Mouse (Mus musculus) G1E (cell line): Measurements from ENCODE around the gene Gja10. TPM values are rescaled to one million over a fixed set of nuclear protein-coding genes. Genes with fewer than 3 reads are reported as not detected.

ENCODE experiments used
- ATAC-seq: 2 replicates; pipeline ENCODE4 v1.8.0; 2016; ENCODE audit warnings: mild to moderate bottlenecking; ENCODE audit not compliant: insufficient number of reproducible peaks, poor library complexity, low FRiP score, severe bottlenecking; ENCODE audit errors: extremely low read depth
- DNase-seq: peaks from one replicate; pipeline ENCODE4 v3.0.0; 2012; ENCODE audit warnings: low spot score
- H3K27me3 ChIP-seq: 2 replicates; pipeline ENCODE4 v1.6.1; 2012; ENCODE audit warnings: mild to moderate bottlenecking, low read length, inconsistent platforms; ENCODE audit not compliant: insufficient read depth
- H3K36me3 ChIP-seq: replicated peaks from 2 replicates; pipeline ENCODE3; 2012; ENCODE audit warnings: mild to moderate bottlenecking, inconsistent platforms
- H3K4me1 ChIP-seq: 2 replicates; pipeline ENCODE4 v1.6.1; 2012; ENCODE audit warnings: low read depth, low read length, inconsistent platforms, mixed read lengths; ENCODE audit not compliant: insufficient read depth
- H3K4me3 ChIP-seq: 2 replicates; pipeline ENCODE4 v1.5.1; 2012; ENCODE audit warnings: low read depth, mild to moderate bottlenecking, inconsistent platforms, low read length, moderate library complexity, mixed read lengths
- H3K9me3 ChIP-seq: replicated peaks from 2 replicates; pipeline ENCODE4 v1.6.1; 2012; ENCODE audit warnings: inconsistent platforms
- CTCF ChIP-seq: IDR thresholded peaks from 2 replicates; pipeline ENCODE4 v1.5.1; 2012; ENCODE audit warnings: low read depth, low read length, inconsistent platforms, mixed read lengths
- GATA1 ChIP-seq: IDR thresholded peaks from 2 replicates; pipeline ENCODE4 v1.6.1; 2012; ENCODE audit warnings: borderline replicate concordance, low read length, inconsistent platforms, mixed read lengths
- GATA2 ChIP-seq: IDR thresholded peaks from 2 replicates; pipeline ENCODE4 v1.6.1; 2012; ENCODE audit warnings: low read depth, low read length, inconsistent platforms, borderline replicate concordance
- POLR2AphosphoS5 ChIP-seq: IDR thresholded peaks from 2 replicates; pipeline ENCODE4 v1.6.1; 2012; ENCODE audit warnings: low read depth, low read length, inconsistent platforms; ENCODE audit not compliant: insufficient replicate concordance
- TAL1 ChIP-seq: conservative IDR thresholded peaks from 2 replicates; pipeline ENCODE4 v1.6.1; 2012; ENCODE audit warnings: low read depth, low read length, inconsistent platforms, mixed read lengths
- polyA plus RNA-seq: library from polyadenylated mRNA; stranded (reverse); fragments of >175 nt; gene quantifications from 2 replicates; pipeline ENCODE4 v1.2.3, GENCODE M21; 2012
- total RNA-seq, 2 experiments: library from RNA; stranded (forward) in 1 of 2; stranded (reverse) in 1 of 2; fragments of 200-1000 nt in 1 of 2; fragments of >200 nt in 1 of 2; fragmentation: Nextera tagmentation in 1 of 2; gene quantifications; 2 replicates each; pipeline ENCODE4 v1.2.3; 2014 to 2017

Gene Gja10
- total and polyA plus RNA-seq, 3 experiments, result not detected

DNA sequence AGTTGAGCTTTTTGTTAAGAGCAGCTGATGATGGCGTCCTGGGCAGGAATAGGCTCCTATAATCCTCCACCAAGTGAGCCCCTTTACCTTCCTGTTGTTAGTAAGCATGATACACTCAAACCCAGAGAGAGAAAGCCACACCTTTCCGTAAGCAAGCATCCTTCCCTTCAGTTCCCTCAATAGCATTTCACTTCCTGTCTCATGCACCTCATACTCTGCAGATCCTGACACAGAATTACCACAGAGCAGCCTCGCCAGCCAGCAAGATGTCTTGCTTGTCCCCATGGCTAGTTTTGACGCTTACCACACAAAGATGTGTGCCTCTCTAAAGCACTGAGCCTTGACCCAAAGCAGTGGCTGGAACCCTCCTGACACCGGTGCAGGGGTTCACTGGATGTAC lies 15.0 kb downstream of the Gja10 start:
- ATAC-seq (no peak), DNase-seq (no peak)
- peaks cover 7% of the 10 kb centered on the region for H3K27me3 ChIP-seq
- no peaks in the 10 kb centered on the region for H3K36me3 ChIP-seq
- peaks cover 23% of the 10 kb centered on the region for H3K4me1 ChIP-seq
- H3K4me3 ChIP-seq, result no peak overlapping the region
- TF ChIP-seq POLR2AphosphoS5, result no peak
- no peak for TF ChIP-seq GATA1
- TF ChIP-seq GATA2, result no peak
- no peak for TF ChIP-seq CTCF
- no peak for TF ChIP-seq TAL1
- no peaks in the 10 kb centered on the region for H3K9me3 ChIP-seq

DNA sequence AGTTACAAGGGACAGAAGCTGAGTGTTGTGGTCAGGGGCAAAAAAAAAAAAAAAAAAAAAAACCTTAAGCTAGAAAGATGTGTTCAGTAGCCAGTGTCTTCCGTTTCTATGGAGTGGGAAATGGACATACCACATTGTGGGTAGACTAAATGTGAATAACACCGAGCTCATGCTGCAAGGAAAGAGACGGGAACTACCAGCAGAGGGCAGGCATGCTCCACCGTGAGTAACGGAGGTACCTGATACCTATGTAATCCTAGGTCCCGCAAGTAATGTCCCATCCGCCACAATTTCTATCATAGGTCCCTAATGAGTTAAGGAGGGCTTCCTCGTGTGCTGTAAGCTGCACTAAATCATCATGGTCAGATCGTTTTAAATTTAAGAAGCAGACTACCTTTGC lies 16.0 kb downstream of the Gja10 start:
- Histone ChIP-seq H3K9me3 (no peaks in the 10 kb centered on the region), H3K4me3 (no peak overlapping the region), H3K36me3 (no peaks in the 10 kb centered on the region), H3K4me1 (peaks cover 23% of the 10 kb centered on the region), H3K27me3 (peaks cover 7% of the 10 kb centered on the region)
- DNase-seq (peak; percentile 39), ATAC-seq (peak; percentile 40)
- TF ChIP-seq CTCF, result peak; percentile 86
- no peak for TF ChIP-seq GATA1

DNA sequence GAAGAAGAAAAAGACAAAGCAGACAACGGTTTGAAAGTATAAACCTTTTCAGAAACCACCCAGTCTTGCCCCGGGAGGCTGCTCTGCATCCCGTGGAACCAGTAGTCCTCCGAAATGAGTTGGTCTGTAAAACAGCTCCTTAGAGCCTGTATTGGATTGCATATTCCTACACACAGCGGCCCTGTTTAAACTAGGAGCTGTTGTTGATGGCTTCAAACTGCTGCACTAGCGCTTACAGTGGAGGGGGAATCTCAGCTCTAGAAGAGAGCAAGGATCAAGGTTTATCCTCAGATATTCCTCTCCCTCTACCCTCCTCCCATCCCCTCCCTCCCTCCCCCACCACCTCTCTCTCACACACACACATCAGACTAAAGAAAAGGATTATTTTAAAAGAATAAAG lies 18.4 kb downstream of the Gja10 start:
- ATAC-seq (no peak), DNase-seq (no peak)
- peaks cover 23% of the 10 kb centered on the region for H3K4me1 ChIP-seq
- H3K27me3 ChIP-seq, result peaks cover 10% of the 10 kb centered on the region
- H3K36me3 ChIP-seq, result no peaks in the 10 kb centered on the region
- no peak overlapping the region for H3K4me3 ChIP-seq
- TF ChIP-seq GATA2 (no peak), GATA1 (no peak), CTCF (no peak), TAL1 (no peak), POLR2AphosphoS5 (no peak)
- no peaks in the 10 kb centered on the region for H3K9me3 ChIP-seq

DNA sequence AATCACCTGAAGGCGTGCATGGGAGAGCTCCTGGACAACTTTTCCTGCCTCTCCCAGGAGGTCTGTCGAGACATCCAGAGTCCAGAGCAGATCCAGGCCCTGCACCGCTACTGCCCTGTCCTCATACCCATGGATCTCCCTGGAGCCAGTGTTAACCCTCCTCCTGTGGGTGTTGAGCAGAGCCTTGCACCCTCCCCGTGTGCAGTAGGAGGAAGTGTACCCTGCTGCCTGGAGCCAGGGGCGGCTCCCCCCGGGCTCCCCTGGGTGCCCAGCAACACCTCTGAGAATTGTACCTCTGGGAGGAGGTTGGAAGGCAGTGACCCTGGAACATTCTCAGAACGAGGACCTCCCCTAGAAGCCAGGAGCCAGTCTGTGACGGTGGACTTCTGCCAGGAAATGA lies 22.7 kb downstream of the Gja10 start:
- no peaks in the 10 kb centered on the region for H3K9me3 ChIP-seq

DNA sequence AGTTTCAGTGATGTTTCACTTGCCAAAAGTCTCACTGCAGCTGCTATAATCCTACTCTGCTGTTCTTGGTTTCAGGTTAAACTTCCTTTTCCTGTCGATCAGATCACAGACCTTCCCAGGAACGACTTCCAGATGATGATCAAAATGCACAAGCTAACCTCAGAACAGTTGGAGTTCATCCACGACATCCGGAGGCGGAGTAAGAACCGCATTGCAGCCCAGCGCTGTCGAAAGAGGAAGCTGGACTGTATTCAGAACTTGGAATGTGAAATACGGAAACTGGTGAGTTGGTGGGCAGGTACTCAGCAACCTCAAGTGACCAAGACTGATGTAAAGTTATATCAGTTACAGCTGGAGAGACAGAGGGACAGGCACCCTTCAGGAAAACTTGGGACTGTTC lies 27.4 kb downstream of the Gja10 start:
- Histone ChIP-seq H3K36me3 (no peaks in the 10 kb centered on the region), H3K4me1 (no peaks in the 10 kb centered on the region), H3K9me3 (no peaks in the 10 kb centered on the region), H3K27me3 (peaks cover 8% of the 10 kb centered on the region), H3K4me3 (no peak overlapping the region)
- TF ChIP-seq POLR2AphosphoS5, result no peak
- TF ChIP-seq GATA2, result no peak
- no peak for TF ChIP-seq GATA1
- TF ChIP-seq TAL1, result no peak
- no peak for TF ChIP-seq CTCF
- DNase-seq (no peak), ATAC-seq (no peak)

More for the DNA sequence above, 22.7 kb downstream of the Gja10 start:
- no peak for ATAC-seq
- Histone ChIP-seq H3K36me3 (no peaks in the 10 kb centered on the region), H3K27me3 (peaks cover 8% of the 10 kb centered on the region), H3K4me1 (no peaks in the 10 kb centered on the region), H3K4me3 (no peak overlapping the region)
- DNase-seq, result no peak
- TF ChIP-seq POLR2AphosphoS5, result no peak

DNA sequence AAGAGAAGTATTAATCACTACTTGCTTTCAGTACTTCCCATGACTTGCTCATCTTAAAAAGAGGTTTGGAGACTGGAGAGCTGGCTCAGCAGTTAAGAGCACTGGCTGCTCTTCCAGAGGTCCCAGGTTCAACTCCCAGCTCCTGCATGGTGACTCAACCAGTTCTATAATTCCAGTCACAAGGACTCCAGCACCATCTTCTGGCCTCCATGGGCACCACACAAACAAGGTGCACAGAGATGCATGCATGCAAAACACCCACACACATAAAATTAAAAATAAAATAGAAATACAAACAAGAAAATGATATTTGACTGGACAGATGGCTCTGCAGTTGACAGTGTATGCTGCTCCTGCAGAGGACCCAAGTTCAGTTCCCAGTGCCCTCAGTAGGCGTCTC lies 28.0 kb downstream of the Gja10 start:
- no peaks in the 10 kb centered on the region for H3K36me3 ChIP-seq
- no peak overlapping the region for H3K4me3 ChIP-seq
- H3K9me3 ChIP-seq, result no peaks in the 10 kb centered on the region
- peaks cover 5% of the 10 kb centered on the region for H3K27me3 ChIP-seq
- H3K4me1 ChIP-seq, result no peaks in the 10 kb centered on the region
- ATAC-seq (no peak), DNase-seq (no peak)
- TF ChIP-seq GATA1 (no peak), TAL1 (no peak), POLR2AphosphoS5 (no peak), GATA2 (no peak), CTCF (no peak)

DNA sequence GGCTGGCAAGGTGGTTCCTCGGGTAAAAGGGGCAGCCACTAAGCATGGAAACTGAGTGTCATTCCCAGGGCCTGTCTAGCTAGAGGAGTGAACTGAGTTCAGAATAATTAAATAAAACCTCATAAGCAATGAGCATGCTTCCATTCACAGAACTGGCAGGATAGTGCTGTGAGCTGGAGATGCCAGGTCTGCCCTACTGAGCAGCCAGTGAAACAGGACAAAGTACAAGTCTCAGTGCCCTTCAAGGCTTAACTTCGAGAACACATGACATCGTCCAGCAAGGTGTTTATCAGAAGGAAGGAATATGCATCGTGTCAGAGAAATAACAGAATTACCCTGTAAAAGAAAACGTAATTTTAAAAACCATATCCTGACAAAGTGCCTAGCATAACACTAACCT lies 29.0 kb downstream of the Gja10 start:
- peaks cover 10% of the 10 kb centered on the region for H3K27me3 ChIP-seq
- ATAC-seq (no peak), DNase-seq (no peak)
- no peak overlapping the region for H3K4me3 ChIP-seq
- H3K9me3 ChIP-seq, result no peaks in the 10 kb centered on the region
- H3K4me1 ChIP-seq, result no peaks in the 10 kb centered on the region
- no peak for TF ChIP-seq GATA2
- TF ChIP-seq GATA1, result no peak
- no peak for TF ChIP-seq TAL1
- no peak for TF ChIP-seq CTCF
- TF ChIP-seq POLR2AphosphoS5, result no peak
- H3K36me3 ChIP-seq, result no peaks in the 10 kb centered on the region
